Mouse (Mus musculus): ENCODE results near the gene Cd109. TPM values are rescaled to one million over a fixed set of nuclear protein-coding genes. Genes with fewer than 3 reads are reported as not detected.

Cd109 gene
- total RNA-seq, 2 experiments from 2014 or later: 0.28 to 0.81 TPM

GRCm38 (mm10) chr9:78596834-78597233 lies 18.5 kb upstream of the Cd109 start:
- intact Hi-C loops (cut with DNase I): no loop called here
- peak; percentile 81 for TF ChIP-seq CTCF (IDR thresholded peaks at IDR 0.05)
- DNase-seq: no peak
- Histone ChIP-seq H3K4me3 (no peak overlapping the region), H3K27ac (no peak overlapping the region)

GRCm38 (mm10) chr9:78599927-78600326 lies 15.4 kb upstream of the Cd109 start:
- DNase-seq: no peak
- H3K27ac ChIP-seq: no peak overlapping the region
- intact Hi-C loops (cut with DNase I): no loop called here
- no peak for TF ChIP-seq CTCF (IDR thresholded peaks at IDR 0.05)
- no peak overlapping the region for H3K4me3 ChIP-seq

GRCm38 (mm10) chr9:78601046-78601730 lies 14.2 kb upstream of the Cd109 start:
- intact Hi-C loops (cut with DNase I): no loop called here

GRCm38 (mm10) chr9:78614201-78614600 lies 1.1 kb upstream of the Cd109 start:
- TF ChIP-seq CTCF (IDR thresholded peaks at IDR 0.05): no peak
- Histone ChIP-seq H3K27ac (no peak overlapping the region), H3K4me3 (peak overlapping the region; percentile 36)
- intact Hi-C loops (cut with DNase I): no loop called here
- no peak for DNase-seq

More at GRCm38 (mm10) chr9:78601046-78601730, 14.2 kb upstream of the Cd109 start:
- H3K27ac ChIP-seq: no peak overlapping the region
- peak; percentile 53 for TF ChIP-seq CTCF (IDR thresholded peaks at IDR 0.05)
- H3K4me3 ChIP-seq: no peak overlapping the region
- peak; percentile 21 for DNase-seq

GRCm38 (mm10) chr9:78619285-78619684 lies 3.9 kb downstream of the Cd109 start:
- no peak overlapping the region for H3K4me3 ChIP-seq
- no peak for TF ChIP-seq CTCF (IDR thresholded peaks at IDR 0.05)
- no peak overlapping the region for H3K27ac ChIP-seq
- intact Hi-C loops (cut with DNase I): no loop called here
- no peak for DNase-seq

- intact Hi-C loops (cut with DNase I): no loop called here
- TF ChIP-seq CTCF (IDR thresholded peaks at IDR 0.05): no peak
- no peak overlapping the region for H3K27ac ChIP-seq
These were observed 8.0 kb downstream of the Cd109 start for GRCm38 (mm10) chr9:78623301-78623747.

GRCm38 (mm10) chr9:78629991-78630390 lies 14.6 kb downstream of the Cd109 start:
- Histone ChIP-seq H3K4me3 (no peak overlapping the region), H3K27ac (no peak overlapping the region)
- intact Hi-C loops (cut with DNase I): no loop called here
- no peak for DNase-seq
- TF ChIP-seq CTCF (IDR thresholded peaks at IDR 0.05): peak; percentile 12; the same call in 1 of the 2 replicates

More at GRCm38 (mm10) chr9:78623301-78623747, 8.0 kb downstream of the Cd109 start:
- no peak for DNase-seq
- H3K4me3 ChIP-seq: no peak overlapping the region

GRCm38 (mm10) chr9:78631755-78632434 lies 16.5 kb downstream of the Cd109 start:
- intact Hi-C loops (cut with DNase I): no loop called here
- no peak overlapping the region for H3K27ac ChIP-seq
- DNase-seq: no peak
- no peak overlapping the region for H3K4me3 ChIP-seq
- no peak for TF ChIP-seq CTCF (IDR thresholded peaks at IDR 0.05)

- no peak for DNase-seq
- intact Hi-C loops (cut with DNase I): no loop called here
These were observed 18.6 kb downstream of the Cd109 start for GRCm38 (mm10) chr9:78633976-78634375.

GRCm38 (mm10) chr9:78641386-78641785 lies 26.0 kb downstream of the Cd109 start:
- no peak for DNase-seq
- no peak overlapping the region for H3K27ac ChIP-seq
- TF ChIP-seq CTCF (IDR thresholded peaks at IDR 0.05): no peak
- intact Hi-C loops (cut with DNase I): no loop called here
- H3K4me3 ChIP-seq: no peak overlapping the region

More at GRCm38 (mm10) chr9:78633976-78634375, 18.6 kb downstream of the Cd109 start:
- TF ChIP-seq CTCF (IDR thresholded peaks at IDR 0.05): no peak
- Histone ChIP-seq H3K4me3 (no peak overlapping the region), H3K27ac (no peak overlapping the region)

GRCm38 (mm10) chr9:78646008-78646777 lies 30.8 kb downstream of the Cd109 start:
- Histone ChIP-seq H3K27ac (no peak overlapping the region), H3K4me3 (no peak overlapping the region)
- peak; percentile 74 for TF ChIP-seq CTCF (IDR thresholded peaks at IDR 0.05)
- DNase-seq: peak; percentile 34
- intact Hi-C loops (cut with DNase I): no loop called here

- Histone ChIP-seq H3K4me3 (no peak overlapping the region), H3K27ac (no peak overlapping the region)
- DNase-seq: no peak
- no peak for TF ChIP-seq CTCF (IDR thresholded peaks at IDR 0.05)
- intact Hi-C loops (cut with DNase I): no loop called here
These were observed 33.3 kb downstream of the Cd109 start for GRCm38 (mm10) chr9:78648641-78649040.

GRCm38 (mm10) chr9:78649398-78649797 lies 34.1 kb downstream of the Cd109 start:
- H3K4me3 ChIP-seq: no peak overlapping the region
- no peak overlapping the region for H3K27ac ChIP-seq
- no peak for TF ChIP-seq CTCF (IDR thresholded peaks at IDR 0.05)
- no peak for DNase-seq
- intact Hi-C loops (cut with DNase I): no loop called here

Measured in gastrocnemius, adult 2 months (tissue).